Mouse (Mus musculus) lung, postnatal 36 days (tissue): ENCODE measurements around the gene Palld.
A peak's percentile ranks its signal among the peaks of the same experiment; 100 is the strongest.

Source experiments
- DNase-seq: peaks from one replicate; pipeline ENCODE4 v3.0.0; 2022; ENCODE audit warnings: mixed read lengths

Gene Palld

GRCm38 (mm10) chr8:61771328-61771727 is 131.2 kb downstream of the Palld start:
- DNase-seq, result no peak

GRCm38 (mm10) chr8:61769340-61769879 is 133.1 kb downstream of the Palld start:
- DNase-seq, result no peak

- no peak for DNase-seq
These were observed 142.3 kb downstream of the Palld start for GRCm38 (mm10) chr8:61760190-61760578.

- DNase-seq, result no peak
These were observed 142.9 kb downstream of the Palld start for GRCm38 (mm10) chr8:61759327-61760189.

- DNase-seq, result no peak
These were observed 143.7 kb downstream of the Palld start for GRCm38 (mm10) chr8:61758686-61759326.

GRCm38 (mm10) chr8:61756971-61757965 is 145.2 kb downstream of the Palld start:
- no peak for DNase-seq

GRCm38 (mm10) chr8:61755186-61755585 is 147.3 kb downstream of the Palld start:
- DNase-seq, result no peak

GRCm38 (mm10) chr8:61747070-61747469 is 155.4 kb downstream of the Palld start:
- DNase-seq, result no peak

GRCm38 (mm10) chr8:61745181-61745980 is 157.1 kb downstream of the Palld start:
- DNase-seq, result no peak

- no peak for DNase-seq
These were observed 158.5 kb downstream of the Palld start for GRCm38 (mm10) chr8:61743764-61744562.

- DNase-seq, result no peak
These were observed 165.0 kb downstream of the Palld start for GRCm38 (mm10) chr8:61737465-61737864.

- DNase-seq, result no peak
These were observed 165.7 kb downstream of the Palld start for GRCm38 (mm10) chr8:61736739-61737243.

GRCm38 (mm10) chr8:61736117-61736516 is 166.4 kb downstream of the Palld start:
- peak; percentile 8 for DNase-seq

- no peak for DNase-seq
These were observed 168.3 kb downstream of the Palld start for GRCm38 (mm10) chr8:61734164-61734563.

- DNase-seq, result no peak
These were observed 170.3 kb downstream of the Palld start for GRCm38 (mm10) chr8:61732184-61732583.

- no peak for DNase-seq
These were observed 171.0 kb downstream of the Palld start for GRCm38 (mm10) chr8:61731306-61732088.

- no peak for DNase-seq
These were observed 171.8 kb downstream of the Palld start for GRCm38 (mm10) chr8:61730669-61731068.

GRCm38 (mm10) chr8:61725306-61726017 is 177.0 kb downstream of the Palld start:
- no peak for DNase-seq

GRCm38 (mm10) chr8:61722226-61722625 is 180.3 kb downstream of the Palld start:
- DNase-seq, result no peak
